In genomic region chr14:22308059-22308458, GRCm38 (mm10) we compare ENCODE assay signal across 13 mouse cellular contexts.
"Had no signal": no experiment of that assay in that cellular context is flagged by ENCODE, and none has a peak within 500 bp of the region (broad histone marks: within the 10 kb centered on the region; RNA-seq: fewer than 3 reads in every experiment).

No protein-coding gene starts in this region.

- H3K9me3 ChIP-seq: limb, embryonic 15.5 days; liver, embryonic 12.5 days; megakaryocyte, embryonic 14.5 days; neural tube, embryonic 15.5 days; stomach, embryonic 15.5 days had no signal

- H3K27ac ChIP-seq: left cerebral cortex, adult 2 months; limb, embryonic 15.5 days; liver, embryonic 12.5 days; neural tube, embryonic 15.5 days; stomach, embryonic 15.5 days had no signal

- DNase-seq: kidney, postnatal 25 days; lung, postnatal 4 days; thymus, adult 2 months; thymus, postnatal 25 days had no signal

- H3K27me3 ChIP-seq: limb, embryonic 15.5 days; liver, embryonic 12.5 days; neural tube, embryonic 15.5 days; stomach, embryonic 15.5 days had no signal

- H3K9ac ChIP-seq: limb, embryonic 15.5 days; liver, embryonic 12.5 days; lung, embryonic 14.5 days; neural tube, embryonic 15.5 days; stomach, embryonic 15.5 days had no signal

- ATAC-seq: liver, embryonic 12.5 days; midbrain, embryonic 16.5 days had no signal

- H3K36me3 ChIP-seq: limb, embryonic 15.5 days; liver, embryonic 12.5 days; neural tube, embryonic 15.5 days; stomach, embryonic 15.5 days had no signal

- H3K4me3 ChIP-seq: left cerebral cortex, adult 2 months; limb, embryonic 15.5 days; liver, embryonic 12.5 days; megakaryocyte, embryonic 14.5 days; neural tube, embryonic 15.5 days; stomach, embryonic 15.5 days had no signal

- H3K4me2 ChIP-seq: limb, embryonic 15.5 days; liver, embryonic 12.5 days; lung, embryonic 14.5 days; midbrain, embryonic 11.5 days; neural tube, embryonic 15.5 days; stomach, embryonic 15.5 days had no signal

- H3K4me1 ChIP-seq: limb, embryonic 15.5 days; liver, embryonic 12.5 days; megakaryocyte, embryonic 14.5 days; stomach, embryonic 15.5 days had no signal
